Mouse (Mus musculus): Measurements from ENCODE around the gene Lrrc8c.
A peak's percentile ranks its signal among the peaks of the same experiment; 100 is the strongest.
"Not testable (repeated sequence)": the region's sequence is repeated elsewhere in the genome, so short reads cannot be mapped to it uniquely, and the experiment has no call there.

Gene Lrrc8c

GRCm38 (mm10) chr5:105609683-105610082 lies 90.5 kb downstream of the Lrrc8c start:
- no peak for DNase-seq

GRCm38 (mm10) chr5:105613002-105613401 lies 93.8 kb downstream of the Lrrc8c start:
- DNase-seq = no peak

- DNase-seq = no peak
Measured at GRCm38 (mm10) chr5:105614000-105614399, 94.8 kb downstream of the Lrrc8c start.

GRCm38 (mm10) chr5:105614682-105615434 lies 95.7 kb downstream of the Lrrc8c start:
- no peak for DNase-seq

GRCm38 (mm10) chr5:105615871-105616454 lies 96.8 kb downstream of the Lrrc8c start:
- peak; percentile 73 for DNase-seq

- peak; percentile 73 for DNase-seq
Measured at GRCm38 (mm10) chr5:105616538-105616937, 97.3 kb downstream of the Lrrc8c start.

GRCm38 (mm10) chr5:105618510-105618909 lies 99.3 kb downstream of the Lrrc8c start:
- no peak for DNase-seq

GRCm38 (mm10) chr5:105619666-105620065 lies 100.5 kb downstream of the Lrrc8c start:
- DNase-seq = no peak

GRCm38 (mm10) chr5:105620505-105621116 lies 101.4 kb downstream of the Lrrc8c start:
- DNase-seq = no peak

- no peak for DNase-seq
Measured at GRCm38 (mm10) chr5:105623074-105623713, 104.0 kb downstream of the Lrrc8c start.

GRCm38 (mm10) chr5:105624257-105624656 lies 105.1 kb downstream of the Lrrc8c start:
- no peak for DNase-seq

GRCm38 (mm10) chr5:105625504-105626150 lies 106.4 kb downstream of the Lrrc8c start:
- no peak for DNase-seq

- DNase-seq = no peak
Measured at GRCm38 (mm10) chr5:105626355-105626754, 107.2 kb downstream of the Lrrc8c start.

- DNase-seq = no peak
Measured at GRCm38 (mm10) chr5:105627093-105627492, 107.9 kb downstream of the Lrrc8c start.

GRCm38 (mm10) chr5:105629955-105630354 lies 110.8 kb downstream of the Lrrc8c start:
- DNase-seq = no peak

- DNase-seq = no peak
Measured at GRCm38 (mm10) chr5:105632066-105632465, 112.9 kb downstream of the Lrrc8c start.

- peak; percentile 75 for DNase-seq
Measured at GRCm38 (mm10) chr5:105635576-105635975, 116.4 kb downstream of the Lrrc8c start.

GRCm38 (mm10) chr5:105636484-105637191 lies 117.5 kb downstream of the Lrrc8c start:
- peak; percentile 63 for DNase-seq

GRCm38 (mm10) chr5:105638266-105638665 lies 119.1 kb downstream of the Lrrc8c start:
- not testable (repeated sequence) for DNase-seq

- DNase-seq = no peak
Measured at GRCm38 (mm10) chr5:105638916-105639315, 119.7 kb downstream of the Lrrc8c start.

GRCm38 (mm10) chr5:105639363-105639762 lies 120.2 kb downstream of the Lrrc8c start:
- DNase-seq = no peak

- peak; percentile 85 for DNase-seq
Measured at GRCm38 (mm10) chr5:105642517-105642916, 123.3 kb downstream of the Lrrc8c start.
